In the genomic region with DNA sequence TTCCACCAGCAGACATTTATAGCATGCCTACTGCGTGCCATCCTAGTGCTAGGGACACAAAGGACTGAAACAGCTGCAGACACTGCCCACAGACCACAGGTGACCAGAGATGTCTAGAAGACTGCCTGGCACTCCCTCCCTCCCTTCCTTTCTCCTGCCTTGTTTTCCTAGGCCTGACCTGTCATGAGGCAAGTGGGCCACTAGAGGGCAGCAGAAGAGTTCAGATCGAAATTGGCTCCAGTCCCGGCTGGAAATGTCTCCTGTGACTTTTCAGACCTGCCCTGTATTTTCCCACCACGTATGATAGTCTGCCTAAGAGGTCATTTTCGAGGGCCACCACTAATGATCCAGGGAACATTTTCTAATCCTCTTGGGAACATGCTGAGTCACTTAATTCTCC, we compare ENCODE assay signal across 9 mouse cellular contexts. TPM values are rescaled to one million over a fixed set of nuclear protein-coding genes. Genes with fewer than 3 reads are reported as not detected.
DNase-seq lines count a peak whose midpoint lies in the region; ATAC-seq lines count a peak whose summit lies in the region.
"Had no signal": no experiment of that assay in that cellular context is flagged by ENCODE, and none has a peak within 500 bp of the region (broad histone marks: within the 10 kb centered on the region; RNA-seq: fewer than 3 reads in every experiment).

No protein-coding gene starts in this region.

- peak; percentile 44; the same call in 1 of the 2 replicates for ATAC-seq in hindbrain, embryonic 13.5 days (ENCODE audit: low FRiP score)
- peak; percentile 71 for ATAC-seq in megakaryocyte, adult 5-6 weeks (ENCODE audit: poor library complexity, severe bottlenecking)

- 0 out of 2 replicates have a peak overlapping the region, but pooled peaks have one; percentile 65 for H3K27ac ChIP-seq in hindbrain, embryonic 13.5 days

- no peak overlapping the region for H3K4me3 ChIP-seq in hindbrain, embryonic 13.5 days
- H3K4me3 ChIP-seq: megakaryocyte, embryonic 14.5 days had no signal

- H3K4me2 ChIP-seq in hindbrain, embryonic 13.5 days, result no peak overlapping the region

- peak; percentile 46 for DNase-seq in WW6 (ENCODE audit: low read depth, low spot score)
- DNase-seq in cerebellum, adult 9-11 months, result peak; percentile 64
- peak; percentile 65 to 77 for DNase-seq in frontal cortex, postnatal 25 days (ENCODE audit: low spot score in 2 of 2)
- DNase-seq in layer of hippocampus, postnatal 25 days (ENCODE audit: extremely low spot score in 1 of 2, low spot score in 1 of 2), result peak; percentile 59 to 83
- DNase-seq in right cerebral cortex, postnatal 10 days (ENCODE audit: low spot score in 2 of 2), result peak; percentile 83 to 86
- DNase-seq in urinary bladder, postnatal 4 days (ENCODE audit: low spot score in 2 of 2), result peak; percentile 52 to 83

- H3K36me3 ChIP-seq in hindbrain, embryonic 13.5 days, result 0 out of 2 replicates have a peak, but pooled peaks cover 3% of the 10 kb centered on the region

- WGBS in hindbrain, embryonic 13.5 days, result 5% methylated on average over 5 of the region's 5 CpGs

- H3K27me3 ChIP-seq in hindbrain, embryonic 13.5 days, result no peaks in the 10 kb centered on the region

- H3K9ac ChIP-seq in hindbrain, embryonic 13.5 days, result 0 out of 2 replicates have a peak overlapping the region, but pooled peaks have one; percentile 19

- H3K4me1 ChIP-seq in hindbrain, embryonic 13.5 days (replicated peaks), result peaks cover 6% of the 10 kb centered on the region

- H3K9me3 ChIP-seq in hindbrain, embryonic 13.5 days, result no peaks in the 10 kb centered on the region
- H3K9me3 ChIP-seq: megakaryocyte, embryonic 14.5 days had no signal

RNA-seq across cellular contexts. Expression of gene Gm4353, which starts 47.6 kb away (rescaled TPM):
- polyA plus RNA-seq in hindbrain, embryonic 13.5 days (2015; fragmentation: Nextera tagmentation; extraction: Ambion mirVana), result 0.60 and 1.2 TPM in 2 replicates
- total RNA-seq in layer of hippocampus, postnatal 25 days (2021), result 1 to 10 TPM; 2.3 to 2.4 TPM
- 0.22 and 0.23 TPM in 2 replicates for total RNA-seq in megakaryocyte, adult 5-6 weeks (2015)
- 0.66 and 0.81 TPM in 2 replicates for total RNA-seq in megakaryocyte, adult 5-6 weeks (2017)
